Mouse (Mus musculus) lung, postnatal 25 days (tissue): ENCODE data around the gene Pde4d.

ENCODE experiments used
- DNase-seq: peaks from one replicate; pipeline ENCODE4 v3.0.0; 2022; ENCODE audit warnings: low spot score

Pde4d gene

GRCm38 (mm10) chr13:109628606-109629005 is 1178.9 kb downstream of the Pde4d start:
- no peak for DNase-seq

- no peak for DNase-seq
Measured at GRCm38 (mm10) chr13:109629216-109629615, 1179.5 kb downstream of the Pde4d start.

GRCm38 (mm10) chr13:109631399-109632026 is 1181.8 kb downstream of the Pde4d start:
- no peak for DNase-seq

GRCm38 (mm10) chr13:109632387-109633036 is 1182.8 kb downstream of the Pde4d start:
- DNase-seq, result peak; percentile 77

- no peak for DNase-seq
Measured at GRCm38 (mm10) chr13:109633037-109633418, 1183.3 kb downstream of the Pde4d start.

GRCm38 (mm10) chr13:109635901-109636520 is 1186.3 kb downstream of the Pde4d start:
- DNase-seq, result peak; percentile 51

- no peak for DNase-seq
Measured at GRCm38 (mm10) chr13:109638273-109638672, 1188.5 kb downstream of the Pde4d start.

GRCm38 (mm10) chr13:109639286-109639685 is 1189.5 kb downstream of the Pde4d start:
- DNase-seq, result no peak

- DNase-seq, result no peak
Measured at GRCm38 (mm10) chr13:109641562-109641961, 1191.8 kb downstream of the Pde4d start.

GRCm38 (mm10) chr13:109643419-109643818 is 1193.7 kb downstream of the Pde4d start:
- no peak for DNase-seq

GRCm38 (mm10) chr13:109644086-109644485 is 1194.3 kb downstream of the Pde4d start:
- DNase-seq, result no peak

- no peak for DNase-seq
Measured at GRCm38 (mm10) chr13:109645284-109645909, 1195.6 kb downstream of the Pde4d start.

GRCm38 (mm10) chr13:109645910-109646284 is 1196.1 kb downstream of the Pde4d start:
- no peak for DNase-seq

GRCm38 (mm10) chr13:109646597-109647232 is 1197.0 kb downstream of the Pde4d start:
- DNase-seq, result no peak

- DNase-seq, result no peak
Measured at GRCm38 (mm10) chr13:109647479-109648199, 1197.9 kb downstream of the Pde4d start.

GRCm38 (mm10) chr13:109648311-109648710 is 1198.6 kb downstream of the Pde4d start:
- no peak for DNase-seq

GRCm38 (mm10) chr13:109651790-109652605 is 1202.2 kb downstream of the Pde4d start:
- no peak for DNase-seq

- DNase-seq, result no peak
Measured at GRCm38 (mm10) chr13:109652631-109653030, 1202.9 kb downstream of the Pde4d start.

- DNase-seq, result no peak
Measured at GRCm38 (mm10) chr13:109655390-109655789, 1205.6 kb downstream of the Pde4d start.

- DNase-seq, result no peak
Measured at GRCm38 (mm10) chr13:109659103-109659502, 1209.4 kb downstream of the Pde4d start.

- no peak for DNase-seq
Measured at GRCm38 (mm10) chr13:109661345-109661744, 1211.6 kb downstream of the Pde4d start.
